Mouse (Mus musculus) liver, adult (tissue): ENCODE results near the gene 2210017I01Rik.

Source experiments
- GATA4 ChIP-seq: IDR thresholded peaks from 2 replicates; pipeline ENCODE4 v1.6.1; 2014; ENCODE audit warnings: mild to moderate bottlenecking, low read length; ENCODE audit not compliant: insufficient replicate concordance

Gene 2210017I01Rik

GRCm38 (mm10) chr3:92607392-92607791 is at the start of gene 2210017I01Rik:
Gene 2210017I01Rik (minus strand): TSS chr3:92607492.
- TF ChIP-seq GATA4 = no peak

GRCm38 (mm10) chr3:92656826-92657225 is 49.5 kb upstream of the 2210017I01Rik start, which contains the start of gene Lce1b:
Gene Lce1b (minus strand): TSS chr3:92656926.
- TF ChIP-seq GATA4 = no peak

GRCm38 (mm10) chr3:92648207-92648606 is 40.9 kb upstream of the 2210017I01Rik start, which contains the start of gene Lce1a1:
Gene Lce1a1 (minus strand): TSS chr3:92648307.
- TF ChIP-seq GATA4 = no peak

- TF ChIP-seq GATA4 = no peak
Measured at GRCm38 (mm10) chr3:92639854-92640253, 32.6 kb upstream of the 2210017I01Rik start.

- TF ChIP-seq GATA4 = no peak
Measured at GRCm38 (mm10) chr3:92638653-92638991, 31.3 kb upstream of the 2210017I01Rik start.

- TF ChIP-seq GATA4 = no peak
Measured at GRCm38 (mm10) chr3:92637745-92638652, 30.7 kb upstream of the 2210017I01Rik start.

- no peak for TF ChIP-seq GATA4
Measured at GRCm38 (mm10) chr3:92621560-92621959, 14.3 kb upstream of the 2210017I01Rik start, which contains the start of gene Lce6a. Gene Lce6a (minus strand): TSS chr3:92621660.

GRCm38 (mm10) chr3:92609804-92610203 is 2.5 kb upstream of the 2210017I01Rik start:
- TF ChIP-seq GATA4 = no peak

- no peak for TF ChIP-seq GATA4
Measured at GRCm38 (mm10) chr3:92602169-92602568, 5.1 kb downstream of the 2210017I01Rik start.

GRCm38 (mm10) chr3:92600456-92600855 is 6.8 kb downstream of the 2210017I01Rik start:
- no peak for TF ChIP-seq GATA4

- no peak for TF ChIP-seq GATA4
Measured at GRCm38 (mm10) chr3:92599973-92600372, 7.3 kb downstream of the 2210017I01Rik start.

- TF ChIP-seq GATA4 = no peak
Measured at GRCm38 (mm10) chr3:92598429-92598828, 8.9 kb downstream of the 2210017I01Rik start.

GRCm38 (mm10) chr3:92588858-92589257 is 18.4 kb downstream of the 2210017I01Rik start, which contains the start of gene Smcp:
Gene Smcp (minus strand): TSS chr3:92588997.
- TF ChIP-seq GATA4 = no peak

GRCm38 (mm10) chr3:92587190-92587589 is 20.1 kb downstream of the 2210017I01Rik start:
- no peak for TF ChIP-seq GATA4

- TF ChIP-seq GATA4 = no peak
Measured at GRCm38 (mm10) chr3:92585055-92585454, 22.2 kb downstream of the 2210017I01Rik start.

GRCm38 (mm10) chr3:92583164-92583826 is 24.0 kb downstream of the 2210017I01Rik start:
- no peak for TF ChIP-seq GATA4
